Mouse (Mus musculus) hindbrain, embryonic 11.5 days (tissue): Measurements from ENCODE around the gene Pcdh8. TPM values are rescaled to one million over a fixed set of nuclear protein-coding genes. Genes with fewer than 3 reads are reported as not detected.

Experiments
- ATAC-seq: fragments of 200-750 bp; cut with Nextera tagmentation; 2 replicates; pipeline ENCODE4 v1.8.0; 2017; ENCODE audit warnings: mild to moderate bottlenecking, moderate TSS enrichment, moderate library complexity; ENCODE audit not compliant: low FRiP score
- DNase-seq: peaks from one replicate; pipeline ENCODE4 v3.0.0-alpha.2; 2015; ENCODE audit warnings: low spot score
- H3K27ac ChIP-seq: fragments of 300-500 bp; sonication (generic); 2 replicates; pipeline ENCODE4 v1.5.1; 2014; ENCODE audit warnings: mild to moderate bottlenecking, low read depth, low read length
- H3K27me3 ChIP-seq: fragments of 300-500 bp; sonication (generic); 2 replicates; pipeline ENCODE4 v1.6.1; 2014; ENCODE audit warnings: mild to moderate bottlenecking, low read length, moderate library complexity, mixed read lengths; ENCODE audit not compliant: control insufficient read depth, insufficient read depth
- H3K36me3 ChIP-seq: fragments of 300-500 bp; sonication (generic); 2 replicates; pipeline ENCODE4 v1.6.1; 2014; ENCODE audit warnings: mild to moderate bottlenecking, low read length, moderate library complexity, mixed read lengths; ENCODE audit not compliant: control insufficient read depth, insufficient read depth
- H3K4me1 ChIP-seq: fragments of 300-500 bp; sonication (generic); replicated peaks from 2 replicates; pipeline ENCODE4 v1.6.1; 2014; ENCODE audit warnings: low read length, mixed read lengths; ENCODE audit not compliant: control insufficient read depth, insufficient read depth
- H3K4me2 ChIP-seq: fragments of 300-500 bp; sonication (generic); replicated peaks from 2 replicates; pipeline ENCODE4 v1.6.1; 2014; ENCODE audit warnings: mild to moderate bottlenecking, low read depth, low read length
- H3K4me3 ChIP-seq: fragments of 300-500 bp; sonication (generic); 2 replicates; pipeline ENCODE4 v1.5.1; 2014; ENCODE audit warnings: low read depth, low read length
- H3K9ac ChIP-seq: fragments of 300-500 bp; sonication (generic); 2 replicates; pipeline ENCODE4 v1.6.1; 2014; ENCODE audit warnings: low read depth, low read length
- H3K9me3 ChIP-seq: fragments of 300-500 bp; sonication (generic); 2 replicates; pipeline ENCODE4 v1.6.1; 2016; ENCODE audit warnings: low read length; ENCODE audit not compliant: control insufficient read depth
- WGBS: fragments of 180-500 bp; shearing (Covaris S2); extraction: QIAGEN DNeasy Blood & Tissue Kit; methylation state at CpG from one replicate; pipeline ENCODE4 v1.1.7; 2014; 5-methylcytosine and 5-hydroxymethylcytosine counted together
- polyA plus RNA-seq: library from polyadenylated mRNA; unstranded; fragments of >200 nt; fragmentation: Nextera tagmentation; extraction: Ambion mirVana; gene quantifications from 2 replicates; pipeline ENCODE4 v1.2.1, GENCODE M21; 2014

Gene Pcdh8
- polyA plus RNA-seq, 1 experiment from 2014 or later: 14.5 TPM

GRCm38 (mm10) chr14:79780332-79780731 is 9.2 kb upstream of the Pcdh8 start:
- H3K36me3 ChIP-seq: no peaks in the 10 kb centered on the region
- no peaks in the 10 kb centered on the region; the same call in 1 of the 2 replicates for H3K27me3 ChIP-seq
- 18% methylated on average over 6 of the region's 6 CpGs for WGBS
- no peak overlapping the region for H3K4me3 ChIP-seq
- H3K4me2 ChIP-seq: no peak overlapping the region
- ATAC-seq (peak; percentile 55), DNase-seq (no peak)
- H3K9me3 ChIP-seq: no peaks in the 10 kb centered on the region
- H3K9ac ChIP-seq: no peak overlapping the region
- no peak overlapping the region for H3K27ac ChIP-seq
- peaks cover 3% of the 10 kb centered on the region; the same call in 1 of the 2 replicates for H3K4me1 ChIP-seq

GRCm38 (mm10) chr14:79779841-79780240 is 8.7 kb upstream of the Pcdh8 start:
- H3K4me1 ChIP-seq: peaks cover 3% of the 10 kb centered on the region; the same call in 1 of the 2 replicates
- 55% methylated on average over 4 of the region's 4 CpGs for WGBS
- no peak overlapping the region for H3K4me2 ChIP-seq
- H3K36me3 ChIP-seq: no peaks in the 10 kb centered on the region
- no peak overlapping the region for H3K9ac ChIP-seq
- DNase-seq (no peak), ATAC-seq (no peak)
- H3K9me3 ChIP-seq: no peaks in the 10 kb centered on the region
- no peak overlapping the region for H3K27ac ChIP-seq
- no peaks in the 10 kb centered on the region; the same call in 1 of the 2 replicates for H3K27me3 ChIP-seq
- no peak overlapping the region for H3K4me3 ChIP-seq

- peak overlapping the region; percentile 73 for H3K4me2 ChIP-seq
These were observed 2.6 kb upstream of the Pcdh8 start for GRCm38 (mm10) chr14:79773425-79774391.

GRCm38 (mm10) chr14:79771802-79772511 is 845 bp upstream of the Pcdh8 start:
- Histone ChIP-seq H3K9ac (peak overlapping the region; percentile 60), H3K9me3 (no peaks in the 10 kb centered on the region), H3K4me3 (peak overlapping the region; percentile 51), H3K4me1 (peaks cover 21% of the 10 kb centered on the region), H3K27ac (peak overlapping the region; percentile 65), H3K36me3 (no peaks in the 10 kb centered on the region), H3K4me2 (peak overlapping the region; percentile 79), H3K27me3 (peaks cover 31% of the 10 kb centered on the region)
- 1% methylated on average over 20 of the region's 20 CpGs for WGBS
- DNase-seq (peak; percentile 49), ATAC-seq (no peak)

More at GRCm38 (mm10) chr14:79773425-79774391, 2.6 kb upstream of the Pcdh8 start:
- Histone ChIP-seq H3K4me3 (peak overlapping the region; percentile 42), H3K4me1 (peaks cover 19% of the 10 kb centered on the region), H3K9ac (peak overlapping the region; percentile 67), H3K9me3 (no peaks in the 10 kb centered on the region), H3K27me3 (peaks cover 24% of the 10 kb centered on the region), H3K36me3 (no peaks in the 10 kb centered on the region), H3K27ac (peak overlapping the region; percentile 72)
- under 1% methylated on average over 44 of the region's 44 CpGs for WGBS
- ATAC-seq (peak; percentile 58), DNase-seq (peak; percentile 82)

GRCm38 (mm10) chr14:79770306-79771093 is 612 bp downstream of the Pcdh8 start:
- peak overlapping the region; percentile 70 for H3K27ac ChIP-seq
- DNase-seq: no peak
- H3K4me2 ChIP-seq: peak overlapping the region; percentile 79
- no peaks in the 10 kb centered on the region for H3K9me3 ChIP-seq
- ATAC-seq: peak; percentile 39
- peak overlapping the region; percentile 51 for H3K4me3 ChIP-seq
- H3K9ac ChIP-seq: peak overlapping the region; percentile 75
- WGBS: 2% methylated on average over 62 of the region's 62 CpGs
- peaks cover 21% of the 10 kb centered on the region for H3K4me1 ChIP-seq
- H3K27me3 ChIP-seq: peaks cover 31% of the 10 kb centered on the region
- H3K36me3 ChIP-seq: no peaks in the 10 kb centered on the region

- Histone ChIP-seq H3K4me1 (peaks cover 21% of the 10 kb centered on the region), H3K4me3 (peak overlapping the region; percentile 51), H3K27me3 (peaks cover 31% of the 10 kb centered on the region), H3K9me3 (no peaks in the 10 kb centered on the region), H3K4me2 (peak overlapping the region; percentile 79), H3K9ac (peak overlapping the region; percentile 75), H3K36me3 (no peaks in the 10 kb centered on the region), H3K27ac (no peak overlapping the region; the same call in 1 of the 2 replicates)
- ATAC-seq (peak; percentile 10), DNase-seq (peak; percentile 85)
- under 1% methylated on average over 45 of the region's 46 CpGs for WGBS
These were observed 1.5 kb downstream of the Pcdh8 start for GRCm38 (mm10) chr14:79769618-79770017.

GRCm38 (mm10) chr14:79768996-79769395 is 2.1 kb downstream of the Pcdh8 start:
- H3K9ac ChIP-seq: peak overlapping the region; percentile 75

More at GRCm38 (mm10) chr14:79768996-79769395, 2.1 kb downstream of the Pcdh8 start:
- H3K27ac ChIP-seq: no peak overlapping the region
- peak overlapping the region; percentile 51 for H3K4me3 ChIP-seq
- DNase-seq (peak; percentile 74), ATAC-seq (no peak)
- H3K4me2 ChIP-seq: peak overlapping the region; percentile 79
- H3K27me3 ChIP-seq: peaks cover 31% of the 10 kb centered on the region
- WGBS: 3% methylated on average over 30 of the region's 30 CpGs
- H3K36me3 ChIP-seq: no peaks in the 10 kb centered on the region
- no peaks in the 10 kb centered on the region for H3K9me3 ChIP-seq
- H3K4me1 ChIP-seq: peaks cover 21% of the 10 kb centered on the region
